9 mouse cellular contexts compared by ENCODE assay signal in the genomic region with DNA sequence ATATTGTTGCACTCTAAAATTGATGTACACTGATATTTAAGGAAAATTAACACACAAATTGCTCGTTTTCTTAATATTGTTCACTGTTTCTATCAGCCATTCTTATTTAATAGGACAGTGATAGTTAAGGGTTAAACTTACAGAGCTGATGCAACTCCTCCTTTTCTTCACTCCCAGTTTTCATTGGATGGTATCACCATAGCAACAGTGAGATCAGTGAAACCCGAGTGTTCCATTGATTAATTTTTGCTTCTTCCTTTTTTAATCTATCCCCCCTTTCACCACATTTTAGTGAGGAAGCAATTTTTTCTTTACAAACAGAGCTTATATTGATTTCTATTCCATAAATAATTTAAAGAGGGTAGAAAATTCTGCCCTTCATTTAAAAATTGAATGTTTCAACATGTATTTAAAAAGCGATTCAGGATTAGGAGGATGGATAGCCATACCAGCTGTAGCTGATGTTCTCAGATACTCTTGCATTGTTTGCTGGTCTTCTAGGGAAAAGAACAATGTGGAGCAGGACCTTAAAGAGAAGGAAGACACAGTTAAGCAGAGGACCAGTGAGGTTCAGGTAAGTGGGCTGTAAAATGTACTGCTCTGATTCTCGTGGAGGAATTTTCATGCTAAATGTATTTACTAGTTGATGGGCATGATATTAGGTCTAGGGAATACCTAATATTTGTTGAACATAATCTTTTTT.
A peak's percentile ranks its signal among the peaks of the same experiment; 100 is the strongest.
DNase-seq lines count a peak whose midpoint lies in the region; ATAC-seq lines count a peak whose summit lies in the region.
"Had no signal": no experiment of that assay in that cellular context is flagged by ENCODE, and none has a peak within 500 bp of the region (broad histone marks: within the 10 kb centered on the region; RNA-seq: fewer than 3 reads in every experiment).

No protein-coding gene starts in this region.

- no peaks in the 10 kb centered on the region for H3K27me3 ChIP-seq in forebrain, embryonic 10.5 days (ENCODE audit: poor library complexity, severe bottlenecking)
- H3K27me3 ChIP-seq in midbrain, embryonic 11.5 days (ENCODE audit: control insufficient read depth, insufficient read depth, low read length): no peaks in the 10 kb centered on the region
- H3K27me3 ChIP-seq: liver, embryonic 13.5 days had no signal

- DNase-seq in cerebellum, adult 11 months: peak; percentile 13
- DNase-seq in cerebellum, adult 11-12 months: no peak
- DNase-seq in adipocyte (ENCODE audit: low spot score): peak; percentile 8
- DNase-seq in forebrain, embryonic 10.5 days (ENCODE audit: extremely low spot score, low spot score): no peak
- no peak for DNase-seq in midbrain, embryonic 11.5 days (ENCODE audit: low spot score, missing footprints)
- no peak for DNase-seq in heart, postnatal 4 days
- no peak for DNase-seq in gastrocnemius, postnatal 25 days
- DNase-seq: liver, embryonic 13.5 days had no signal

- H3K4me1 ChIP-seq in forebrain, embryonic 10.5 days: peaks cover 8% of the 10 kb centered on the region; the same call in 1 of the 2 replicates
- no peaks in the 10 kb centered on the region for H3K4me1 ChIP-seq in midbrain, embryonic 11.5 days (ENCODE audit: control insufficient read depth, insufficient read depth, low read length)
- H3K4me1 ChIP-seq: liver, embryonic 13.5 days had no signal

- peak overlapping the region; percentile 31 for H3K4me3 ChIP-seq in forebrain, embryonic 10.5 days
- peak overlapping the region; percentile 29 for H3K4me3 ChIP-seq in midbrain, embryonic 11.5 days (ENCODE audit: low read depth, low read length)
- H3K4me3 ChIP-seq: liver, embryonic 13.5 days had no signal

- peak overlapping the region; percentile 38; the same call in 1 of the 2 replicates for H3K9ac ChIP-seq in midbrain, embryonic 11.5 days (ENCODE audit: low read length)
- H3K9ac ChIP-seq: liver, embryonic 13.5 days had no signal

- peak overlapping the region; percentile 30; the same call in 1 of the 2 replicates for H3K27ac ChIP-seq in forebrain, embryonic 10.5 days
- H3K27ac ChIP-seq in midbrain, embryonic 11.5 days (ENCODE audit: low read depth, low read length): no peak overlapping the region
- H3K27ac ChIP-seq: liver, embryonic 13.5 days had no signal

- H3K4me2 ChIP-seq in midbrain, embryonic 11.5 days: peak overlapping the region; percentile 34; the same call in 1 of the 2 replicates
- H3K4me2 ChIP-seq: liver, embryonic 13.5 days had no signal

- no peaks in the 10 kb centered on the region for H3K9me3 ChIP-seq in forebrain, embryonic 10.5 days
- H3K9me3 ChIP-seq in midbrain, embryonic 11.5 days (ENCODE audit: control insufficient read depth, low read length): no peaks in the 10 kb centered on the region
- H3K9me3 ChIP-seq: liver, embryonic 13.5 days had no signal

- ATAC-seq in midbrain, embryonic 11.5 days (ENCODE audit: low FRiP score): peak; percentile 90; the same call in 1 of the 2 replicates
- ATAC-seq in activated CD4-positive, CD25-positive, alpha-beta regulatory T cell, adult 4 months: no peak

- WGBS in forebrain, embryonic 10.5 days: 50% methylated on average over 4 of the region's 4 CpGs
- WGBS in midbrain, embryonic 11.5 days: 35% methylated on average over 4 of the region's 4 CpGs

- 0 out of 2 replicates have a peak, but pooled peaks cover 3% of the 10 kb centered on the region for H3K36me3 ChIP-seq in forebrain, embryonic 10.5 days (replicated peaks)
- no peaks in the 10 kb centered on the region for H3K36me3 ChIP-seq in midbrain, embryonic 11.5 days (ENCODE audit: control insufficient read depth, insufficient read depth, low read length)

Comparison
In these comparisons a context has a peak if more than half of its experiments do, and no peak if none do; other contexts are left out.
1. DNase-seq: peak in cerebellum, adult 11 months (single experiment) and adipocyte (single experiment); none in cerebellum, adult 11-12 months (single experiment), forebrain, embryonic 10.5 days (single experiment), midbrain, embryonic 11.5 days (single experiment), heart, postnatal 4 days (single experiment) and gastrocnemius, postnatal 25 days (single experiment).